Mouse (Mus musculus) monocyte, adult 2 months (primary cell): Measurements from ENCODE around the gene Lhfpl2.

ENCODE experiments used
- DNase-seq, 2 experiments: peaks; one replicate each; pipeline ENCODE4 v3.0.0; 2022; ENCODE audit warnings: low spot score in 2 of 2, low read depth in 1 of 2

The Lhfpl2 gene

DNA sequence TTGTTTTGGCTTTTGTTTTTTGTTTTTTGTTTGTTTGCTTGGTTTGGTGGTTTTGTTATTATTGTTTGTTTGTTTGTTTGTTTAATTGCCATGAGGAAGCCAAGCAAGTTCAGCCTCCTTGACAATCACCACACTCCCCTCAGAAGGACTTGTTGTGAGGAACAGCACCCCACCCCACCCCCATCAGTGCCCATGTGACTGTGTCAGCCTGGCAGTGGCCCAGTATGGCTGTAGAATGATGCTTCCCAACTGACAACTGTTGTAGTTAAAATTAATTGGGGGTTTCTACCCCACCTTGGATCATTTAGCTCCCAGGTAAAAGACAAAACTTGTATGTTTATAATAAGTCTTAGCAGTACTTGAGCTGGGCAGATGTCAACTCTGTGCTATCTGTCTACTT is 37.6 kb downstream of the Lhfpl2 start:
- no peak for DNase-seq

DNA sequence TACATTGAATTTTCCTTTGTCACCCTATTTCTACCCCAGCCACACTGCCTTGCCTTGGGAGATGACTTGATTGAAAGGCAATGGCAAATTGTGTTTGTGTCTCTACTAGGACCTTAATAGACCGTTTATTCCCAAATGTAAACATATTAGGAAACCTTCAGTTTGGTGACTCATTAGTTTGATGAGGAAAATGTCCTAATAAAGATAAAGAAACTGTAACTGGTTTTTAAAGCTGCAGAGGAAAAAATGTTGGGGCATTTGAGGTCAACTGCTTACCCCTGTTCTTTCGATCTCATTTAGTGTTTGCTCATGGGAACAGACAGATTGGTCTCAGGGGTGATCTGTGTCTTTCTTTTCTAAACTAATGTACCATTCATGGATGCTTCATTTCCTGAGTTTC is 40.1 kb downstream of the Lhfpl2 start:
- no peak for DNase-seq

GRCm38 (mm10) chr13:94098369-94099084 is 40.9 kb downstream of the Lhfpl2 start:
- DNase-seq: peak; percentile 71 to 75

- DNase-seq: no peak
These were observed 41.5 kb downstream of the Lhfpl2 start for GRCm38 (mm10) chr13:94099087-94099486.

DNA sequence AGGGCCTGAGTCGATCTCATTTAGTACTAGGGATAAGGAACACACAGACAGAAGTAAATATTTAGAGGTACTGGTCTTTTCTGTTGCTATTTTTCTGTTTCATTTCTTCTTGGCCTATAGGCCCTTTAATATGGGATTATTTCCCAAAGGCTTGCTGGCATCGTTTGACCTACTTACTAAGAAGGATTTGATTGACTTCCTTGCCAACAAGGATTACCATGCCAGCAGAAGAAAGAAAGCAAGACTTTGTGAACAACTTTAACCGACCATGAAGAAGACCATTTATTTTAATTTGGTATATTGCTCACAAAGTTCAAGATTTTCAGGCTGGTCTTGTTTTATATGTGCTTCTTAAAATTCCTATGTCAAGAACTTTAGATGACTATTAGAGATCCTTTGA is 42.8 kb downstream of the Lhfpl2 start:
- DNase-seq: no peak

- DNase-seq: no peak
These were observed 43.5 kb downstream of the Lhfpl2 start for GRCm38 (mm10) chr13:94101020-94101571.

DNA sequence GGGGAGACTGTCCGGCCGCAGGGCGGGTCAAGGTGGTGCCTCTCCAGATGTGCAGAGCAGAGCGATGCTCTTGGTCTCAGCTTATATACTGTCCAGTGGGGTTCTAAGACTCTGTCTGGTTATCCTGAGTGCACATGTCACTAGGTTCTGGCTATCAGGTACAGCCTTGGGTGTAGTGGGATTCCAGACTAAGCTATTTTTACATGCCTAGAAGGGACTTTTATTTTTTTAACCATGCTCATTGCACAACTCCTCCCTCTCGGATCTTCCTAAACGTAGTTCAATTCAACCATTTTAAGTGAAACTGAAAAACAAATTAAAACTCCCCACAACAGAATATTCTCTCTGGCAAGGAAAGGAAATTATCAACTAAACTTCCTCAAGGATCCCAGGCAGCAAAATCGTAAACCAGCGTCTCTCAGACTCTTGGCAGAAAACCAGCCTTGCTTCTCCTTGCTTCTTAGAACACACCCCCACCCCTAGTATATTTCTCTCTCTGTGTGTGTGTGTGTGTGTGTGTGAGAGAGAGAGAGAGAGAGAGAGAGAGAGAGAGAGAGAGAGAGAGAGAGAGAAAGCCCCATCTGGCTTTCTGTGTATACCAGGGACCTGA is 47.4 kb downstream of the Lhfpl2 start:
- DNase-seq: no peak

GRCm38 (mm10) chr13:94106431-94106830 is 48.8 kb downstream of the Lhfpl2 start:
- no peak for DNase-seq

DNA sequence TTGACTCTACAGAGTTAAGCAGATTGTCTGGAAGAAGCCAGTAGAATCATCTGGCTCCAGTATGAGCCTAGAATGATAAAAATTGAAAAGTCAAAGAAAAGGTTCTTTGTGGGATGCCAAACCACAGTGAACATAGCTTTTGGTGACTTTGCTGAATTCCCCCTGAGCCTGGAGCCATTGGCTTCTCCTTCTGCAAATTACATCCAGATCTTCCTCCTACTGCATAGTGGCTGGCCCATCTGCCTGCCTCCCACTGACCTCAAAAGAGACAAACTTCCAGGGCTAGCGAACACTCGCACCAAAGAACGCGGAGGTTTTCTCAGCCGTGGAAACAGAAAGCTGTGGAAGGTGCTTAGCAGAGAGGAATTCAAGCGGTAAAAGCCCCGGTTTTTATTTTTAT is 49.4 kb downstream of the Lhfpl2 start:
- no peak for DNase-seq

GRCm38 (mm10) chr13:94110556-94110955 is 53.0 kb downstream of the Lhfpl2 start:
- DNase-seq: no peak

- DNase-seq: no peak
These were observed 57.9 kb downstream of the Lhfpl2 start for GRCm38 (mm10) chr13:94115476-94115875.

- DNase-seq: no peak
These were observed 59.3 kb downstream of the Lhfpl2 start for GRCm38 (mm10) chr13:94116705-94117410.

GRCm38 (mm10) chr13:94117522-94117921 is 59.9 kb downstream of the Lhfpl2 start:
- no peak for DNase-seq

DNA sequence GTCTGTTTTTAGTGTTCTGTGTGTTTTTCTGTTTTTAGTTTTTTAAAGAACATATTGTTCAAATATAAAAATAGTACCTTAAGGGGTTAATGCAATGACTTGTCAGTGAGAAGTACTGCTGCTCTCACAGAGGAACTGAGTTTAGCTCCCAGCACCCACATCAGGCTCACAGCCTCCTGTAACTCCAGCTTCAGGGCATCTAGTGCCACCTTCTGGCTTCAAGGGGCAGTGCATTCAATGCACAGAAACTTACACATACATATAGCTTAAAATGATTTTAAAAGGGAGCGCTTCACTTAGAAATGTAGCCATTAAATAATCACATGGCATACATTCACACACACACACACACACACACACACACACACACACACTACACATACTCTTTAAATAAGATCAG is 60.5 kb downstream of the Lhfpl2 start:
- DNase-seq: no peak

DNA sequence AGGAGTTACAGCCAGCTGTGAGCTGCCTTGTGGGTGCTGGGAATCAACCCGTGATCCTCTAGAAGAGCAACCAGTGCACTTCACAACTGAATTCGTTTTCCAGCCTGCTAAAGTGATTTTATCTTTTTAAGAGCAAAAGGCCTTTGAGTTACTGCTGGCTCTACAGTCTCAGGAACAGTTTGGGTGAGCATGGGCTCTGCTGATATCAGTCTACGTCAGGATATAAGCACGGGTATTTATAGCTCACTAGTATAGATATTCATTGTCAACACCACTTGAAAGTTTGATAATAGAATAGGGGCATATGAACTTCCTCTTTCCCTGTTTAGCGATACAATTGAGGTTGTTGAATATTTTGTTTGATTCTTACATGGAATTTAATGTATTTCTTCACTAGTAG is 61.7 kb downstream of the Lhfpl2 start:
- DNase-seq: no peak

- DNase-seq: no peak
These were observed 65.4 kb downstream of the Lhfpl2 start for GRCm38 (mm10) chr13:94122703-94123592.

DNA sequence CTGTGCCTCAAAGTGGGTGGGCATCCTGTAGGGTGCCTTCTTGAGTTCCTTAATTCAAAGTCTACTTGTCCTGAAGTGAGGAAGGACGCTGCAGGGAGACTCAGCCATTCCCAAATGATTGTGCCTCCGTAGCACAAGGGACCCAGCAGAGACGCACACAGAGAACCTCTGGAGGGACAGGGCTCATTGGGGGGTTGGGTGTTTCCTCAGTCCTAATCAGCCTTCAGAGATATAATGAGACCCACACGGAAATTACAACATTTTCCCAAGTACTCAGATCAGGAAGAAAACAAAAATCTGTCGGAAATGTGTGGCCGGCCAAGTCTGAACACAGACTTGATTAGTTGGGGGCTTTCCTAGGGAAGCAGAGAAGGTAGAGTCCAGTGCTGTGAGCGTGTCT is 72.8 kb downstream of the Lhfpl2 start:
- no peak for DNase-seq

DNA sequence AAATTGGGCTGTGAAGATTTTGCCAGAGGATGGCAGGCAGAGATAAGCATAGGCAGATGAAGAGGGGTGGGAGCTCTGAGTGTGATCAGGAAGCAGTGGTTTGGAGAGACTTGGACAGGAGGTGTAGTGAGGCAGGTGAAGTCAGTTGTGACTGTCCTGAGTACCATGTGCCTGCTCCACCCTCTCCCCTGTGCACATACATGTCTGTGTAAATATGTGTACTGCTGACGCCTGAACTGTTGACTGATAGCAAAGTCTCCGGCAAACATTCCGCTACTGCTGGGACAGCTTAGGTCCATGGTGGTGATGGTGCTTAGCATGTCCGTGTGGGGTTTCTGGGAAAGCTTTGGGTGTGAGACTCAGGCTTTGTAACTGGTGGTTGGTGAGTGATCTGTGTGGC is 73.5 kb downstream of the Lhfpl2 start:
- no peak for DNase-seq

GRCm38 (mm10) chr13:94132187-94132995 is 74.8 kb downstream of the Lhfpl2 start:
- DNase-seq: no peak

DNA sequence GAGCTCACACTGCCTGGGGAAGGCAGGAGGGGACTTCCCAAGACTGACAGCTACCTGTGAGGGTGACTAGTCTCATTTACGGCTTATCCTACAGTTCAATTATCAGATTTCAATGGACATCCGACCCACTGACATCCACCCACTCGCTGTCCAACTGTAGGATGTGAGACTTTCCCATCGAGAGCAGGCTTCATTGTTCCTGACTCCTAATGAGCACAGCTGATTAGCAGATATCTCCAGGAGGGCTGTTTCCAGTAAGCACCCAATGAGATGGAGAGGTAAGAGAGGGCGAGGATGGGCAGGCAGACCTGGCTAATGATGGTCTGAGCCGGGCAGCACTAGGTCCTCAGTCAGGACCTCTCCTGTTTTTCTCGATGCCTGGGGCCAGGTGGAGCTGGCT is 77.0 kb downstream of the Lhfpl2 start:
- no peak for DNase-seq
